Mouse (Mus musculus): ENCODE data around the gene Gm9833.

GRCm38 (mm10) chr3:10126952-10127351 lies 39.0 kb downstream of the Gm9833 start:
- TF ChIP-seq CTCF (conservative IDR thresholded peaks at IDR 0.05 in 1 of 2, IDR thresholded peaks at IDR 0.05 in 1 of 2; ENCODE audit: low read depth in 2 of 2, low read length in 2 of 2) (no peak), ELF1 (IDR thresholded peaks at IDR 0.05; ENCODE audit: low read depth, low read length) (no peak), TBP (conservative IDR thresholded peaks at IDR 0.05; ENCODE audit: low read depth, low read length) (no peak), EP300 (IDR thresholded peaks at IDR 0.05; ENCODE audit: low read length) (no peak), MAX (IDR thresholded peaks at IDR 0.05; ENCODE audit: low read length) (no peak), TCF12 (IDR thresholded peaks at IDR 0.05; ENCODE audit: low read depth, low read length) (no peak), MXI1 (IDR thresholded peaks at IDR 0.05; ENCODE audit: low read depth, low read length) (no peak), POLR2A (IDR thresholded peaks at IDR 0.05; ENCODE audit: low read depth, low read length) (no peak), MAZ (IDR thresholded peaks at IDR 0.05; ENCODE audit: low read depth, low read length) (no peak), ETS1 (conservative IDR thresholded peaks at IDR 0.05; ENCODE audit: low read depth, low read length) (no peak), E2F4 (IDR thresholded peaks at IDR 0.05; ENCODE audit: insufficient replicate concordance, low read depth, low read length) (no peak)

All from CH12.LX (cell line).